Mouse (Mus musculus) heart, adult 2 months (tissue): ENCODE results near the gene H2-M5.

Experiments used
- CTCF ChIP-seq: fragments of 200-600 bp; IDR thresholded peaks from 2 replicates; pipeline ENCODE4 v1.8.1; 2022; ENCODE audit warnings: antibody characterized with exemption, mild to moderate bottlenecking, moderate library complexity
- EP300 ChIP-seq: fragments of 200-500 bp; IDR thresholded peaks from 2 replicates; pipeline ENCODE4 v1.6.1; 2011; ENCODE audit warnings: low read depth, low read length, control low read depth; ENCODE audit not compliant: insufficient read depth
- POLR2A ChIP-seq: fragments of 200-500 bp; IDR thresholded peaks from 2 replicates; pipeline ENCODE4 v1.6.1; 2011; ENCODE audit warnings: mild to moderate bottlenecking, low read depth, low read length, control low read depth; ENCODE audit not compliant: insufficient read depth

GRCm38 (mm10) chr17:36981845-36982244 lies 7.5 kb downstream of the H2-M5 start:
- TF ChIP-seq POLR2A (no peak), CTCF (no peak), EP300 (no peak)
